Mouse (Mus musculus) c-Kit-positive CD71-positive TER-119-negative erythroid progenitor cells, embryonic 14.5 days (primary cell): ENCODE results near the gene Ago3.

ENCODE experiments used
- DNase-seq: peaks from one replicate; pipeline ENCODE4 v3.0.0-alpha.2; 2013; ENCODE audit warnings: low read depth

Ago3 gene

GRCm38 (mm10) chr4:126415707-126416106, 13.6 kb downstream of the Ago3 start:
- DNase-seq: no peak

GRCm38 (mm10) chr4:126412526-126412925, 16.8 kb downstream of the Ago3 start:
- no peak for DNase-seq

GRCm38 (mm10) chr4:126371497-126371896, 57.9 kb downstream of the Ago3 start:
- DNase-seq: no peak

GRCm38 (mm10) chr4:126360069-126360468, 69.3 kb downstream of the Ago3 start:
- no peak for DNase-seq

- DNase-seq: no peak
Measured at GRCm38 (mm10) chr4:126343451-126343850, 85.9 kb downstream of the Ago3 start.

- DNase-seq: no peak
Measured at GRCm38 (mm10) chr4:126339461-126339860, 89.9 kb downstream of the Ago3 start.

- DNase-seq: peak; percentile 45
Measured at GRCm38 (mm10) chr4:126332358-126332757, 97.0 kb downstream of the Ago3 start.

- no peak for DNase-seq
Measured at GRCm38 (mm10) chr4:126331751-126332150, 97.6 kb downstream of the Ago3 start.

- no peak for DNase-seq
Measured at GRCm38 (mm10) chr4:126330295-126330694, 99.1 kb downstream of the Ago3 start.

GRCm38 (mm10) chr4:126326036-126326435, 103.3 kb downstream of the Ago3 start:
- DNase-seq: no peak

- DNase-seq: peak; percentile 25
Measured at GRCm38 (mm10) chr4:126325281-126325861, 104.0 kb downstream of the Ago3 start, which contains the start of gene Tekt2. Gene Tekt2, minus strand, starts transcription at chr4:126325688.

- DNase-seq: no peak
Measured at GRCm38 (mm10) chr4:126324861-126325260, 104.5 kb downstream of the Ago3 start.

GRCm38 (mm10) chr4:126322646-126323045, 106.7 kb downstream of the Ago3 start:
- DNase-seq: no peak

- no peak for DNase-seq
Measured at GRCm38 (mm10) chr4:126321854-126322511, 107.4 kb downstream of the Ago3 start.

GRCm38 (mm10) chr4:126321111-126321853, 108.1 kb downstream of the Ago3 start, which contains the start of gene Adprhl2:
Gene Adprhl2, minus strand, starts transcription at chr4:126321703.
- peak; percentile 95 for DNase-seq

GRCm38 (mm10) chr4:126319806-126320205, 109.5 kb downstream of the Ago3 start:
- no peak for DNase-seq

- no peak for DNase-seq
Measured at GRCm38 (mm10) chr4:126316443-126317040, 112.8 kb downstream of the Ago3 start.

GRCm38 (mm10) chr4:126315931-126316330, 113.4 kb downstream of the Ago3 start:
- DNase-seq: no peak

- no peak for DNase-seq
Measured at GRCm38 (mm10) chr4:126314393-126314792, 115.0 kb downstream of the Ago3 start.

- no peak for DNase-seq
Measured at GRCm38 (mm10) chr4:126313202-126313601, 116.2 kb downstream of the Ago3 start.

GRCm38 (mm10) chr4:126311566-126312200, 117.7 kb downstream of the Ago3 start:
- no peak for DNase-seq

- DNase-seq: no peak
Measured at GRCm38 (mm10) chr4:126310344-126310743, 119.0 kb downstream of the Ago3 start.
